Mouse (Mus musculus) urinary bladder, postnatal 4 days (tissue): Measurements from ENCODE around the gene Fzd9.

Source experiments
- DNase-seq, 2 experiments: peaks; one replicate each; pipeline ENCODE4 v3.0.0; 2021 to 2022; ENCODE audit warnings: low spot score in 2 of 2

Fzd9 gene

DNA sequence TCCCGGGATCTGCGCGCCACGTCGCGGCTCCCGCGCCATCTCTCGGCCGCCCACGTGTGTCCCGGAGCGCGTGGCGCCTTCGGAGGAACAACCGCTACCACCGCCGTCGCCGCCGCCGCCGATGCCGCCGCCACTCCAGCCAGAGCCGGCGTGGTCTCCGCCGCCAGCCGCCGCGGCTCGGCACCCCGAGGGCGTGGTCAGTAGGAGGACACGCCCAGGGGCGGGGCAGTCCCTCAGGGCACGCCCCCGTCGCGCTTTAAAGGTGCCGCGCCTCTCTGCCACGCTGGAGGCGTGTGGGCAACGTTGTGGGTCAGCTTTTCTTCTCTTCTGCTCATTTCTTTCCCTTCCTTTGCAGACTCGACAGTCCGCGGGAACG, at the start of gene Fzd9:
TSS of gene Fzd9 (minus strand) at position 152 of the 376 bp plus-strand sequence.
- DNase-seq: peak; percentile 77 to 82

DNA sequence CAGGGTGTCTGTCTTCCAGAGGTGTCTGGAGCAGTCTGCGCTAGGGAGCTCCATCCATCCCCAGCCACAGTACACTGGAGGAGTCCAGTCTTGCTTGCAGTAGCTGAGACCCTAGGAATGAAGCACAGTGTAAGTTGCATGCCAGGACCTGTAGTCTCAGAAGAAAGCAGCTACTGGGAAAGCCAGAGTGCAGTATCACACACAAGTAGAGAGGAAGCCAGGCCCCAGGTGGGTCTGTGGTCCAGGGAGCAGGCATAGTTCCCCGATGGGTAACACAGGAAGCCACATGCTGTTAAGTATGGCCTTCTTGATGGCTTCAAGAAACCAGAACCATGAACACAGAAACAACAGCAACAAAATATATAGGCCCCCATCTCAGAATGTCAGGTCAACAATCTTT, 41.0 kb upstream of the Fzd9 start:
- DNase-seq: peak in 1 of 2 experiments; percentile 44

DNA sequence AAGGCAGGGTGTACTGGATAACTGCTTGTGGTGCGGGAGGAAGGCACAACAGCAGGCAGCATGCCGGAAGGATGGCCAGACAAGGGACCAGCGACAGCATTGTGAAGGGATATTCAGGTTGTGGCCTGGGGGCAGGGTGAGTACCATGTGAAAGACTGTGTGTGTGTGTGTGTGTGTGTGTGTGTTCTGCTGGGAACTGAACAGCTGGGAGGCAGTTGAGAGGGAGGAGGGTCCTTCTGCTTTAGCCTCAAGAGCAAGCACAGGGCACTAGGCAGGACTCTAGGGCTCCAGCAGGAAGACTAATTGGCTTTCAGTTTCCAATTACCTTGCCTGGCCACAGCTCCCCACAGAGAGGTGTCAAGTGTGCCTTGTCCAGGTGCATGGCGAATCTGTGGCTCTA, 40.2 kb upstream of the Fzd9 start:
- peak; percentile 7 to 45 for DNase-seq

DNA sequence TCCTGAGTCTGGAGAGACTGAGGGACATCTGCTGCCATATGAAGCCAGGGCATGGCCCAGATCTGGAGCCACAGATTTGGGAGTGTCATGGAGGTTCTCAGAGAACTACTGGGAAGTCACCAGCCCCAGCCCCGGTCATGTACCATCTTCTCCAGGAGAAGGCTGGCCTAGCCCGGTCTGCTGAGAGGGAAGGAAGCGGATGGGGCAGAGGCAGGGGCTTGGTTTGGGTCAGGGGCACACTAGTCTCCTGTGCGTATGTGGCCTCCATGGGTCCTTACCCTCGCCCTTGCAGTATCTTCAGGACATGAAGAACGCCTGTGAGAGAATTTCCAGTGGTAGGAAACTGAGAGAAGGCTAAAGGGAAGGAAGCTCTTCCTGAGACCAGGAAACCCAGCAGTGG, 39.7 kb upstream of the Fzd9 start:
- peak in 1 of 2 experiments; percentile 52 for DNase-seq

DNA sequence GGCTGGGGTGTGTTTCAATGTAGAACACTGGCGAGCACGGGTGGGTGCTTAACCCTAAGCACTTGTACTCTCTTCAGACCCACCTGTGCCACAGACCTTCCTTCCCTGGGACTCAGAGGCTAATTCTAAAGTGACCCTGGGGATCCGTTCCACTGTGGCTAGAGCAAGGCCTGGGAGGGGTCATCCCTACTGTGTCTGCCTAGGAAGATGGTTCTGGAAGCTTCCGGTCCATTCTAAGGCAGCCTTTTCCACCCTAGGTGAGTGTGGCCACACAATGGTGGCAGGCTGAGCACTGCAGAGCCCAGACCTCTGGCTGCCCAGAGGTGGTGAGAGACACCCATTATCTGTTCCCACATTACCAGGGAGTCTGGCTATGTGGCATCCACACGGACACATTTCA, 35.9 kb upstream of the Fzd9 start:
- no peak for DNase-seq

DNA sequence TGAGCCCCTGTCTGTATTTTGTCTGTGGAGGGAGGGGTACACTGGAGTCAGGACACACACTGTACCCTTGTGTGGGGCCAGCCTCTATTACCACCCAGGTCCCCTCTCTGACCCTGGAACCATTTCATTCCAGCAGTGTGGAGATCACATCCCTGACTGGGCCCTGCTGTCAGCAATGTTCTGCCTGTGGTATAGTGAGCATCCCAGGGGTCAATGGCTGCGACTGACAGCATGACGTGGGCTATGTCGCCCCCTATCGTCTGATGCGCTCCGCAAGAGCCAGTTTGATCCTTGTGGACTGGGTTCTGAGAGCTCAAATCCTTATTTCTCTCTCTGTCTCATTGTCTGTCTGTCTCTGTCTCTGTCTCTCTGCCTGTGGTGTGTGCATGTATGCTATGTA, 35.2 kb upstream of the Fzd9 start:
- DNase-seq: peak; percentile 58 to 81

DNA sequence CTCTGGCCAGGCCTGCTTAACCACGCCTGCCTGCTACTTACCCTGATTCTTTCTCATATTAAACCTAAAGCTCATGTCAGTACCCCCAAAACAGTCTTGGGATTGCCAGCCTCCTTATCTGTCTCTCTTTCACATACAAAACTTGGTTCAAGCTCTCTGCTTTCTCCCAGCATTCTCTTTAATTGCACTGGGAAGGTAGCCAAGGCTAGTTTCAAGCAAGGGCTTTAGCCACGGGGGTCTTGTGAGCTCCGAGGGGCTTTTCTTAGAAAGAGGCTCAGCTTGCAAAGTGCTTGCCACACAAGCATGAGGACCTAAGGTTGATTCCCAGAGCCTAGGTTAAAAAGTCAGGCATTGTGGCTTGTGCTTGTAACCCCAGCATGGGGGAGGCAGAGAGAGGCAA, 34.2 kb upstream of the Fzd9 start:
- no peak for DNase-seq

DNA sequence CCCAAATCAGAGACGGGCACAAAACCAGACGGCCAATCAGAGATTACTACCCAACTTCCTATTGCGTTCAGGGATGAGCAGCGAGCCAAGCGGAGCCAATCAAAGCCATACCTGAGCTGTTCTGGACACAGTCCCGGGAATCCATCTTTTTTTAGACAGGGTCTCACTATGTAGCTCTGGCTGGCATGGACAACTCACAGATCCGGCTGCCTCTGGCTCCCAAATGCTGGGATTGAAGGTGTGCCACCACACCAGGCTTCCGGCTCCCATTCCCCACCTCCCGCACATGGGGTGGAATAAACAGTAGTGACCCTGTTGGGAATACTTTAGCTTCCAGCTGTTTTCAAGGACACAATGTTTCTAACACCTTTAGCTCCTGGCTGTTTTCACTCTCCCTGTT, 29.2 kb upstream of the Fzd9 start:
- no peak for DNase-seq

DNA sequence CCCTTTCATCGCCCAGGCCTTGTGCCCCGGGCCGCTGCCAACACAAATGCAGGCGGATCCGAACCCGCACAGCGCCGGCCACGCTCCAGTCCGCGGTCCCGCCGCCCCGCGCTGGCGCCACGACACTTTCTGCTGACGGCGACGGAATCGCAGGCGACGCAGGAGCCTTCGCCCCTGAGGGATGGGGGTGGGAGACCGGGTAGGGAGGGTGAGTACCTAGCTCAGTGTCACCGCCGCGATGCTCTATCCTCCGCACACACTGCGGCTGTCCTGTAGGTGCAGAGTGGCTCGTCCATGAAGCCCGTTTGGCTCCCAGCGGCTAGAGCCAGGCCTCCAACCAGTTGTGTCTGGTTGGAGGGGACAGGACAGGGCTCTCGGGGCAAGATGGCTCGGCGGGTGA, 25.6 kb upstream of the Fzd9 start:
- DNase-seq: no peak

DNA sequence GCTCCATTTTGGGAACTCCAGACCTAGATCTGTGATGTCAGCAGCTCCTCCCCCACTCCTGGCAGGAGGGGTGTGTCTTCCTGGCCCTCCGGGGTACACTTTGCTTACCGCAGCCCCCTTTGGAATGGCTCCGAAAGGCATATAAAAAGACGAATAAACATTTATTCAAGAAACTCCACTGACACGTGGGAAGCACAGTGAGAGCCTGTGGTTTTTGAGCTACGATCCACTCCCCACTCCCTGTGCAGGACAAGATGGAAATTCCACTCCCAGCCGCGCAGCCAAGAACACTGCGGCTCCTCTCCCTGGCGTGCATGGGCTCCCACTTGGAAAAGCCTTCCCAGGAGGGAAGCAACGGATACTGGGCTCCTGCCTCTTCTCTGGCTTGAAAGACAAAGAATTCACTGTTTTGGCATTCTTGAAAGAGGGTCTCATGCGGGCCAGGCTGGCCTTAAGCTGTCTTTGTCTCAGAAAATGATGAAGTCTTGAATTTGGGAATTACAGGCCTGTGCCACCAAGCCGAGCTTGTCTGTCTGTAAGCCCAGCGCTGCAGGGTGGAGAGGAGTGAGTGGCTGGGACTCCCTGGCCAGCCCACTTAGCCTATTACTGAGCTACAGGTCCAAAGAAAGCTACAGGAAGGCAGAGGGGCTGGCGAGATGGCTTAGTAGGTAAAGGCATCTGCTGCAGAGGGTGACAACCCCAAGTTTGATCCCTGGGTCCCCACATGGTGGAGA, 23.8 kb upstream of the Fzd9 start:
- DNase-seq: no peak

DNA sequence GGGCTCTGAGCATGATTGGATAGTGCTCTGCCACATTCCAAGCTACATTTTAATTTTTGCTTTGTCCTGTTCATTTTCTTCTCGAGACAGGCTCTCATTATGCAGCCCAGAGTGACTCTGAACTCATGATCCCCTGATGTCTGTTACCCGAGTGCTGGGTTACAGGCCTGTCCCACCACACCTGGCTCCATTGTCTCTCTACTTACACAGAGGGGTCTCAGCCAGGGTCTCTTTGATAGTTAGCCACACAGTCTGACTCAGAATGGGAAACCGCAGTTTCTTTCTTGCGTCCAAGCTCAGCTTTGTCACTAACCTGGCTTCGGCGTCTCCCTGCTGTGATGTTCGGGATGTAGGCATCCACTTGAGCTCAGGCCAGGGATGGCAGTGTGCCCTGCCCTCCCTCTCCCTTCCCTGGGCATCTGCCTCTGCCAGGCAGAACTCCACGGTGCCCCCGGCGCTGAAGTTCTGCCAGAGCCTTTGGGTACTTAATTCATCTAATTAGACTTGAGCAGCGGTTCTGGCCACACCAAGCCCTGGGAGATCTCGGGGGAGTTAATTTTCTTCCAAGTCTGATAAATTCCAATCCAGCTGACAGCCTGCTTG, 20.6 kb upstream of the Fzd9 start:
- no peak for DNase-seq

DNA sequence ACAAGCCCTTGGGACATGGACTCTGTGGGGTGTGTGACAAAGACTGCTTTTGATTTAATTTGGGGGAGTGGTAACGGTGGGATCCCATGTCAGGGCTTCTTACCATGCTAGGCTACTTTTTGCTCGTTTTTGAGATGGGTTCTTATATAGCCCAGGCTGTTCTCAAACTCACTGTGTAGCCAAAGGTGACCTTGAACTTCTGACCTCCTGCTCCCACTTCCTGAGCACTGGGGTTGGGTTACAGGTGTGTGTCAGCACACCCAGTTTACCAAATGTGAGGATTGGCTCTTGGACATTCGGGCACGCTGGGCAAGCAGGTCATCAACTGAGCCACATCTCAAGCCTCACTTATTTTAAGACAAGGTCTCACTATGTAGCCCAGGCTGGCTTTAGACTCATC, 19.3 kb upstream of the Fzd9 start:
- no peak for DNase-seq

DNA sequence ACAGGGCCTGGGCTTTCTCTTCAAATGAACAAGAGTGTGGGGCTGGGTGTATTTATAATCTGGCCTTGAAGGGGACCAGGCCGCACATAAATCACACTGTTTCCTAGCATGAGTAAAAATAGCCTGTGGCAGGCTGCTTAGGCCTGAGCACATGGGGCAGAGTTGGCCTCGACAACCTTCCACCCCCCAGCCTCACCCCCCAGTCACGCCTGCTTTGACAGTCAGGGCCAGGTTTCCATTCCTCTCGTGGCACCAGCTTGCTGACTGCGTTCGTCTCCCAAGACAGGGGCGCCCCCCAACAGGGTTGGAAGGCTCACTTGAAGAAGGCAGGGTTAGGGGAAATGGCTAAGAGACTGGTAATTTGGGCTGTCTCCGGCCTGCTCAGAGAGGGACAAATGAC, 18.4 kb upstream of the Fzd9 start:
- DNase-seq: no peak

DNA sequence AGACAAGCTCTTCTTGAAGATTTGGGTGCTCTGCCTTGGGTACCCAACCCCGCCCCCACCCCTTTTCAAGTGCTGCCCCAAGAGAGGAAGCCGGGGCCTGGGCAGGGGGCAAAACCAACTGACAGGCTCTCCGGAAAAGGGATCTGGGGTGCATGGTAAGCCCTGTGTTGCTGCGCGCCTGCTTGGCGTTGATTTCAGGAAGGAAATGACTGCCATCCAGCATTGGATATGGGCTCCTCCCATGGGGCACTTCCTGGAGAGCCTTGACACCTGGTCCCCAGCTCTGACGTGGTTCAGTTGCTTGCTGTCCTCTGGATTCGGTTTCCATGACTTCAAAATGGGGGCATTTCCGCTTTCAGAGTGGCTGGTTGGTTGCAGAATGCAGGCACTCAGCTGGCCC, 13.5 kb upstream of the Fzd9 start:
- no peak for DNase-seq

DNA sequence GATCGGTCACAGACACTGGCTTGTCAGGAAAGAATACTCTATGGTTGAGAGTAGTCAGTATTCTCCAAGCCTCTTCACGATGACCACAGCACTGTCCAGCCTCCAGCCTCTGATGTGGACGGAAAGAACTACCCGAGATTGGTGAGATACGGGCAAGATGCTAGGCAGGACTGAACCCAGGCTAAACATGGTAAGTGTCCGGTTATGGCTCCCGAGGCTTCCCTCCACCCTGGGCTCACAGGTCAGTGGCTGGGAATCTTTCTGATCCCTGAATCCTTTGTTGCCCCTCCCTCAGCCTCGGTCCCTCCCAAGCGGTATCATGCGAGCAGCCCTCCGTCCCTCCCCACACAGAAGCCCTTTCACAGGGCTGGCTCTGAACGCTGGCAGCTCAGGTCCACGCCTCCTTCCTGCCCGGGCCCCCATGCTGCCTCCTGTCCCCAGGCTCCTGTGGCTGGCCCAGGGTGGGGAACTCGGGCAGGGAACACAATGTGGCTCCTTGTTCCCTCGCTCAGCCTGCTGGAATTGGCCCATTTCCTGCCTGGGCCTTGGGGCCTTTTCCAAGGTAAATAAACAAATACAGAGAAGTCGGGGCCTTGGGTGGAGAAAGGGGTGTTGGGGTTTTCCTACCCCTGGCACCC, 13.0 kb upstream of the Fzd9 start:
- no peak for DNase-seq

DNA sequence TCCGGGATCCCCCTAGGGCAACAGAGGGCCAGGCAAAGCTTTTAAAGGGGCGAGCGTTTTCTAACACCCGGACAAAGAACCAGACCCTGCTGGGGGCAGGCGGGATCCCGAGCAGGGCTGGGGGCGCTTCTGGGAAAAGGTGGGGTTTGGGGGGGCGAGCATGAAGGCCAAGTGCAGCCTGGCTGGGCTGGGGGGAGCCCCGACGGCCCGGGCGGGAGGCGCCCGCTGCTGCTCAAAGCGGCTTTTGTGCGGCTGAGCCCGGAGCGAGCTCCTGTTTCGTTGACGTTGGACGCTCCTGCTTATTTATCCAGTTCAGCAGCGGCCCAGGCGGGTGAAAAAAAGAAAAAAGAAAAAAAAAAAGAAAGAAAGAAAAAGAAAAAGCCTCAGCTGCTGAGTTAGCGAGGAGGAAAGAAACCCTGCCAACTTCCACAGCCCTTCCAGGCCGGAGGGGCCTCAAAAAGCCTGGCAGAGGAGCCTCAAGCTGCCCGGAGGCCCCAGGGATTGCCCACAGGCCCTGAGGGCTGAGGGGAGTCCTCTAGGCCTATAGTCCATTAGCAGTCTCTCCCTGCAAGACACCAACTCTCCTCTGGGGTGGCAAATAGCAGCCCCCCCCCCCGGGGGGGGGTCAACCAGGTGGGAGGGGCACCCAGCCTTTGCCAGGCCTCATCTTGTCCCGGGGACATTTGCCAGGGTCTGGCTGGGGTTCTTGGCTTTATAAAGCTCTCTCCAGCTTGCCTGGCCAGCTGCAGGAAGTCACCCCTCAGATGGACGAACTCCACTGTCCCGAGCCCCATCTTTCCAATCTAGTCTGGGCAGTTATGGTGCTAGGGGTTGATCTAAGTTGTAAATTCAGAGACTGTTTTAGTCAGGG, 7.5 kb upstream of the Fzd9 start:
- DNase-seq: no peak

DNA sequence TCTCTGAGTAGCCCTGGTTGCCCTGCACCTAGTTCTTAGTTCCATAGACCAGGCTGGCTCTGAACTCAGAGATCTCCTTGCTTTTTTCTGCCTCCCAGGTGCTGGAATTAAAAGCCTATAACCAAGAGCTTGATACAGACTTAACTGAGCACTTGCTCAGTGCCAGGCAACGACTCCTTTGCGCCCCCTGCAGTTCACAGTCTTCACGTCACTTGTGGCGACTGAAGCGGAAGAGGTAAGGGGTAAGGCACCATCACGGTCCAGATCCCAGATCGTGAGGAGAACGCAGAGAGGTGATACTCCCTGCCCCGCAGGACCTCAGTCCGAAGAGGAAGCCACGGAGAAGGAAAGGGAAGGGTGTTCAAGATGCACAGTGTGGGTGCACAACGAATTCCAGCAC, 6.5 kb upstream of the Fzd9 start:
- no peak for DNase-seq

DNA sequence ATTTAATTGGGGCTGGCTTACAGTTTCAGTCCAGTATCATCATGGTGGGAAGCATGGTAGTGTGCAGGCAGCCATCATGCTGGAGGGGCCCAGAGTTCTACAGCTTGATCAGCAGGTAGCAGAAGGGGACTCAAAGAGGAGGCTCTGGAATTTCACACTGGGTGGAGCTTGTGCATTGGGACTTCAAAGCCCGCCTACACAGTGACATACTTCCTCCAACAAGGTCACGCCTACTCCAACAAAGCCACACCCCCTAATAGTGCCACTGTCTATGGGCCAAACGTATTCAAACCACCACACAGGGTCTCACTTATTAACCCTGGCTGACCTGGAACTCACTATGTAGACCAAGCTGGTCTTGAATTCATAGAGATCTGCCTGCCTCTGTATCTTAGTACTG, 5.1 kb upstream of the Fzd9 start:
- no peak for DNase-seq

DNA sequence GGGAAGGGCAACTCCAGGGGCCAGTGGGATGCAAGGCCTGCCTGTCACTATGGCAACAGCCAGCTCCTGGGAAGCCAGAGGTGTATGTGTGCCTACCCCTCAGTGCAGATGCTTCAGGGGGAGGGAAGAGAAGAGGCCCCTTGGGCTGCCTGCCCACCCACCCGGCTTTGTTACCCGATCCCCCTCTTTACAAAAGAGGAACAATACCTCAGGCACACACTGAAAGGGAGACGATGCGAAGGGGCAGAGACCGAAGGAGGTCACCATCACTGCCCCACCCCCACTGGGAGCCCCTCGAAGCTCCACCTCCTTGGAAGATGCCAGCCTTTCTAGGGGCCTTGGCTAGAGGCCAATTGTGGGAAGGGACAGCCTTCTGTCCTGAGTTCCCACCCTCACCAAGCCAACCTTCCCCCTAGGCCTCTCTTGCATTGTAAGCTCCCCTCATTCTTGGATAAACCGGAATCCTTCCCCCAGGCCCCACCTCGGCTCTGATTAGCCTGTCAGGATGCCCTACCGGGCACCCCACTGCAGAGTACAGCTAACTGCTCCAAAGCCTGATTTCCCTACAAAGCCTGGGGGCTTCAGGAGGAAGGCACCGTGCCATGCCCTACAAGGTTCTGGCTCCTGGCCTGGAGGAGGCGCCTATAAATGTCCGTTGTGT, 2.8 kb upstream of the Fzd9 start:
- DNase-seq: no peak

DNA sequence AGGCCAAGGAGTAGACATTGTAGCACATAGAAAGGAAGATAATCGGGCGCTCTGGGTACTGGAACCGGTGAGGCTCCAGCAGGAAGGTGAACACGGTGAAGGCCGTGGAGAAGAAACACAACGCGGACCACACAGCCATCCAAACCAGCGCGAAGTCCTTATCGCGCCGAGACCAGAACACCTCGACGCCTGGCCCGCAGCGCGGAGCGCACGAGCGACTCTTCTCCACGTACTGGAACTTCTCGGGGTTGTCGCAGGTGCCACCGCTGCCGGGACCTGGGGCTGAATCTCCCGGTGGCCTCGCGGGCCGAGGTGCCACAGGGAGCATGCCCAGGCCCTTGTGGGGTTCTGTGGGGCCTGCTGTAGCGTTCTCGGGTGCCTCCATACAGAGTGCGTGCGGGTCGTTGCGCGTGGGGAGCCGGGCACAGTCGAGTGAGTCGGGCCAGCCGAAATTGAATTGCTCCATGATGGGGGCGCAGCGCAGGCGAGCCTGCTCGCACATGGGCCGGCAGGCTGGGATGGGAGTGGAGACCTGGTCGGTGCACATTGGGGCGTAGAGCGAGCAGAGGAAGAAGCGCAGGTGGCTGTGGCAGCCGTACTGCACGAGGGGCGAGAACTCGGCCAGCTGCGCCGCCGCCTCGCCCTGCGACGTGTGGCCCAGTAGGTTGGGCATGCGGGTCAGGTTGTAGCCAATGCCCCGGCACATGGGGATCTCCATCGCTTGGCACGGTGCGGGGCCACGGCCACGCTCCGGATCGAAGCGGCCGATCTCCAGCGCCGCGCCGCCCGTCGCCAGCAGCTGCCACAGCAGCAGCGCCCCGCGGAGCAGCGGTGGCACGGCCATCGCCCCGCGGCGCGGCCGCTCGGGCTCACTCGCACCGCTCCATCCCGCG, 598 bp downstream of the Fzd9 start:
- DNase-seq: no peak
